Mouse (Mus musculus): ENCODE data around the gene Pdlim4.
"Not testable (repeated sequence)": the region's sequence is repeated elsewhere in the genome, so short reads cannot be mapped to it uniquely, and the experiment has no call there.

Gene Pdlim4

GRCm38 (mm10) chr11:54011255-54011654 is 57.6 kb downstream of the Pdlim4 start:
- TF ChIP-seq POU5F1 (IDR thresholded peaks at IDR 0.05; ENCODE audit: borderline replicate concordance, low read length), result no peak
- TF ChIP-seq CTCF (conservative IDR thresholded peaks at IDR 0.05; ENCODE audit: low read length), result no peak
- TF ChIP-seq NANOG (IDR thresholded peaks at IDR 0.05; ENCODE audit: borderline replicate concordance, low read length), result no peak
- peaks cover 3% of the 10 kb centered on the region for H3K27me3 ChIP-seq (ENCODE audit: insufficient read depth, low read length)
- no peaks in the 10 kb centered on the region for H3K36me3 ChIP-seq (ENCODE audit: insufficient read depth, low read length)
- no peak overlapping the region for H3K4me3 ChIP-seq (replicated peaks; ENCODE audit: low read length)
- no peaks in the 10 kb centered on the region for H3K4me1 ChIP-seq (replicated peaks; ENCODE audit: low read depth, low read length)
- H3K9me3 ChIP-seq (ENCODE audit: low read length), result no peaks in the 10 kb centered on the region

- H3K9me3 ChIP-seq (ENCODE audit: low read length), result no peaks in the 10 kb centered on the region
- no peaks in the 10 kb centered on the region for H3K36me3 ChIP-seq (ENCODE audit: insufficient read depth, low read length)
- peaks cover 3% of the 10 kb centered on the region for H3K27me3 ChIP-seq (ENCODE audit: insufficient read depth, low read length)
- TF ChIP-seq CTCF (conservative IDR thresholded peaks at IDR 0.05; ENCODE audit: low read length), result no peak
- TF ChIP-seq NANOG (IDR thresholded peaks at IDR 0.05; ENCODE audit: borderline replicate concordance, low read length), result no peak
- no peak for TF ChIP-seq POU5F1 (IDR thresholded peaks at IDR 0.05; ENCODE audit: borderline replicate concordance, low read length)
- H3K4me3 ChIP-seq (replicated peaks; ENCODE audit: low read length), result no peak overlapping the region
- no peaks in the 10 kb centered on the region for H3K4me1 ChIP-seq (replicated peaks; ENCODE audit: low read depth, low read length)
These were observed 60.3 kb downstream of the Pdlim4 start for GRCm38 (mm10) chr11:54008416-54008920.

- no peak for TF ChIP-seq POU5F1 (IDR thresholded peaks at IDR 0.05; ENCODE audit: borderline replicate concordance, low read length)
- no peak for TF ChIP-seq NANOG (IDR thresholded peaks at IDR 0.05; ENCODE audit: borderline replicate concordance, low read length)
- no peak for TF ChIP-seq CTCF (conservative IDR thresholded peaks at IDR 0.05; ENCODE audit: low read length)
- no peaks in the 10 kb centered on the region; the same call in 1 of the 2 replicates for H3K4me1 ChIP-seq (replicated peaks; ENCODE audit: low read depth, low read length)
- peaks cover 3% of the 10 kb centered on the region for H3K27me3 ChIP-seq (ENCODE audit: insufficient read depth, low read length)
- no peaks in the 10 kb centered on the region for H3K36me3 ChIP-seq (ENCODE audit: insufficient read depth, low read length)
- no peaks in the 10 kb centered on the region for H3K9me3 ChIP-seq (ENCODE audit: low read length)
- H3K4me3 ChIP-seq (replicated peaks; ENCODE audit: low read length), result no peak overlapping the region
These were observed 61.1 kb downstream of the Pdlim4 start for GRCm38 (mm10) chr11:54007717-54008116.

GRCm38 (mm10) chr11:54006901-54007300 is 61.9 kb downstream of the Pdlim4 start:
- no peaks in the 10 kb centered on the region for H3K9me3 ChIP-seq (ENCODE audit: low read length)
- H3K4me3 ChIP-seq (replicated peaks; ENCODE audit: low read length), result no peak overlapping the region
- TF ChIP-seq CTCF (conservative IDR thresholded peaks at IDR 0.05; ENCODE audit: low read length) (no peak), POU5F1 (IDR thresholded peaks at IDR 0.05; ENCODE audit: borderline replicate concordance, low read length) (no peak)
- peaks cover 1% of the 10 kb centered on the region for H3K27me3 ChIP-seq (ENCODE audit: insufficient read depth, low read length)
- no peaks in the 10 kb centered on the region; the same call in 1 of the 2 replicates for H3K4me1 ChIP-seq (replicated peaks; ENCODE audit: low read depth, low read length)
- H3K36me3 ChIP-seq (ENCODE audit: insufficient read depth, low read length), result no peaks in the 10 kb centered on the region

- not testable (repeated sequence) for H3K36me3 ChIP-seq (ENCODE audit: insufficient read depth, low read length); H3K4me3 ChIP-seq (replicated peaks; ENCODE audit: low read length); H3K27me3 ChIP-seq (ENCODE audit: insufficient read depth, low read length); H3K4me1 ChIP-seq (replicated peaks; ENCODE audit: low read depth, low read length); H3K9me3 ChIP-seq (ENCODE audit: low read length)
These were observed 62.5 kb downstream of the Pdlim4 start for GRCm38 (mm10) chr11:54006362-54006761.

Measured in E14TG2a.4 (cell line).